Mouse (Mus musculus): Measurements from ENCODE around the gene Fgfrl1.

DNA sequence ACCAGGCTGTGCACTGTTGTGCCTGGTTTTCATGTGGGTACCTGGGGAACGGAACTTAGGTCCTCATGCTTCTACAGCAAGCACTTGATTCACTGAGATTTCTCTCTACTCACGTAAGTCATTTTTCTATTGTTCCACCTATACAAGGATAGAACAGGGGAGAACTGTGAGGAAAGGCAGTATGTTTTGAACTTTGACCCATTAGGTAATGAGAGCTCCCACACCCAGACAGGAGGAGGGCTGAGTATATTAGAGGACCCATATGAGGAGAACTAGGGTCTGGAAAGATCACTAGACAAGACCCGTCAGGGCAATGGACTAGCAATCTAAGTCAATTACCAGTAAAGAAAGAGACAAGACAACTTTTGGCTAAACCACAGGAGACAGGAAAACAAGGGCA, 52.4 kb downstream of the Fgfrl1 start:
- TF ChIP-seq POLR2A (IDR thresholded peaks at IDR 0.05; ENCODE audit: control insufficient read depth, extremely low read depth, insufficient read depth, low read length, poor library complexity) = no peak
- TF ChIP-seq CTCF (IDR thresholded peaks at IDR 0.05; ENCODE audit: borderline replicate concordance, control insufficient read depth, extremely low read depth, insufficient read depth, low read length, poor library complexity) = no peak

Data from thymus, adult 2 months (tissue).